Mouse (Mus musculus) kidney, adult 2 months (tissue): Measurements from ENCODE around the gene Tmcc3. TPM values are rescaled to one million over a fixed set of nuclear protein-coding genes. Genes with fewer than 3 reads are reported as not detected.

Experiments
- DNase-seq: peaks from one replicate; pipeline ENCODE4 v3.0.0; 2021
- H3K27ac ChIP-seq: fragments of 200-500 bp; 2 replicates; pipeline ENCODE4 v1.5.1; 2012; ENCODE audit warnings: low read depth, low read length, control low read depth, inconsistent platforms; ENCODE audit not compliant: insufficient read depth
- H3K27me3 ChIP-seq: fragments of 200-500 bp; replicated peaks from 2 replicates; pipeline ENCODE4 v1.6.1; 2012; ENCODE audit warnings: mild to moderate bottlenecking, moderate library complexity, low read length, inconsistent platforms; ENCODE audit not compliant: control insufficient read depth, insufficient read depth
- H3K36me3 ChIP-seq: fragments of 200-500 bp; 2 replicates; pipeline ENCODE4 v1.6.1; 2012; ENCODE audit warnings: mild to moderate bottlenecking, moderate library complexity, low read length, inconsistent platforms; ENCODE audit not compliant: control insufficient read depth, insufficient read depth
- H3K4me1 ChIP-seq: fragments of 200-500 bp; 2 replicates; pipeline ENCODE4 v1.6.1; 2011; ENCODE audit warnings: low read length; ENCODE audit not compliant: control insufficient read depth, insufficient read depth
- H3K4me3 ChIP-seq: fragments of 200-500 bp; 2 replicates; pipeline ENCODE4 v1.5.1; 2011; ENCODE audit warnings: mild to moderate bottlenecking, low read depth, low read length, control low read depth; ENCODE audit not compliant: insufficient read depth
- CTCF ChIP-seq: fragments of 200-500 bp; conservative IDR thresholded peaks from 2 replicates; pipeline ENCODE4 v1.5.1; 2011; ENCODE audit warnings: low read depth, mild to moderate bottlenecking, control low read depth, low read length, moderate library complexity, mixed read lengths; ENCODE audit not compliant: insufficient read depth, insufficient read length
- POLR2A ChIP-seq: fragments of 200-500 bp; IDR thresholded peaks from one replicate; pipeline ENCODE4 v1.6.1; 2011; ENCODE audit warnings: low read depth, low read length, control low read depth
- WGBS: fragments of 180-500 bp; shearing (Covaris S2); methylation state at CpG from one replicate; pipeline ENCODE4 v1.1.7; 2018; 5-methylcytosine and 5-hydroxymethylcytosine counted together
- polyA plus RNA-seq: library from polyadenylated mRNA; depleted of rRNA; stranded (reverse); fragments of >200 nt; gene quantifications from 2 replicates; pipeline ENCODE4 v1.2.3, GENCODE M21; 2012

Gene Tmcc3
- polyA plus RNA-seq, 1 experiment: 11.2 TPM

GRCm38 (mm10) chr10:94333328-94333727 lies 21.6 kb downstream of the Tmcc3 start:
- WGBS: 85% methylated on average over 8 of the region's 8 CpGs
- no peak overlapping the region for H3K27ac ChIP-seq
- no peaks in the 10 kb centered on the region for H3K36me3 ChIP-seq
- no peaks in the 10 kb centered on the region for H3K4me1 ChIP-seq
- no peak for TF ChIP-seq POLR2A
- no peak for TF ChIP-seq CTCF
- no peaks in the 10 kb centered on the region for H3K27me3 ChIP-seq
- no peak for DNase-seq
- no peak overlapping the region for H3K4me3 ChIP-seq

- no peaks in the 10 kb centered on the region for H3K36me3 ChIP-seq
- no peaks in the 10 kb centered on the region for H3K27me3 ChIP-seq
- no peak overlapping the region for H3K4me3 ChIP-seq
- TF ChIP-seq CTCF (no peak), POLR2A (no peak)
- H3K27ac ChIP-seq: no peak overlapping the region
- H3K4me1 ChIP-seq: no peaks in the 10 kb centered on the region
- no peak for DNase-seq
- 41% methylated on average over 10 of the region's 10 CpGs for WGBS
Observed at GRCm38 (mm10) chr10:94335047-94335446, 23.3 kb downstream of the Tmcc3 start.

- Histone ChIP-seq H3K36me3 (no peaks in the 10 kb centered on the region), H3K27ac (no peak overlapping the region), H3K4me1 (no peaks in the 10 kb centered on the region), H3K4me3 (no peak overlapping the region), H3K27me3 (no peaks in the 10 kb centered on the region)
- 92% methylated on average over 6 of the region's 6 CpGs for WGBS
- no peak for DNase-seq
- TF ChIP-seq POLR2A (no peak), CTCF (no peak)
Observed at GRCm38 (mm10) chr10:94336071-94336470, 24.3 kb downstream of the Tmcc3 start.

GRCm38 (mm10) chr10:94341501-94341900 lies 29.8 kb downstream of the Tmcc3 start:
- TF ChIP-seq CTCF: no peak
- TF ChIP-seq POLR2A: no peak
- Histone ChIP-seq H3K36me3 (no peaks in the 10 kb centered on the region), H3K4me1 (no peaks in the 10 kb centered on the region), H3K27me3 (no peaks in the 10 kb centered on the region), H3K27ac (no peak overlapping the region), H3K4me3 (no peak overlapping the region)
- WGBS: 59% methylated on average over 17 of the region's 17 CpGs
- no peak for DNase-seq

GRCm38 (mm10) chr10:94342256-94342655 lies 30.5 kb downstream of the Tmcc3 start:
- H3K4me1 ChIP-seq: no peaks in the 10 kb centered on the region
- no peaks in the 10 kb centered on the region for H3K36me3 ChIP-seq
- 61% methylated on average over 7 of the region's 7 CpGs for WGBS
- TF ChIP-seq CTCF (no peak), POLR2A (no peak)
- no peaks in the 10 kb centered on the region for H3K27me3 ChIP-seq
- H3K4me3 ChIP-seq: no peak overlapping the region
- no peak for DNase-seq
- H3K27ac ChIP-seq: no peak overlapping the region

- Histone ChIP-seq H3K36me3 (no peaks in the 10 kb centered on the region), H3K4me3 (no peak overlapping the region), H3K27me3 (no peaks in the 10 kb centered on the region), H3K27ac (no peak overlapping the region), H3K4me1 (no peaks in the 10 kb centered on the region)
- 86% methylated on average over 7 of the region's 7 CpGs for WGBS
- no peak for TF ChIP-seq CTCF
- no peak for TF ChIP-seq POLR2A
- DNase-seq: no peak
Observed at GRCm38 (mm10) chr10:94343581-94343980, 31.8 kb downstream of the Tmcc3 start.

- no peak for DNase-seq
- H3K27ac ChIP-seq: no peak overlapping the region
- H3K27me3 ChIP-seq: no peaks in the 10 kb centered on the region
- no peaks in the 10 kb centered on the region for H3K4me1 ChIP-seq
- TF ChIP-seq POLR2A: no peak
- no peak for TF ChIP-seq CTCF
- 53% methylated on average over 22 of the region's 22 CpGs for WGBS
- H3K4me3 ChIP-seq: no peak overlapping the region
- H3K36me3 ChIP-seq: no peaks in the 10 kb centered on the region
Observed at GRCm38 (mm10) chr10:94344631-94345417, 33.1 kb downstream of the Tmcc3 start.
